Mouse (Mus musculus) E14TG2a.4 (cell line): ENCODE measurements at regions not wholly inside any gene's neighbourhood (a gene's known extent, or its start where the extent isn't known, plus 50 kb on each side); places are given as distances from the start of the nearest gene placed in this dataset.

Source experiments
- H3K27me3 ChIP-seq: 2 replicates; pipeline ENCODE4 v1.6.1; 2014; ENCODE audit warnings: low read length, control low read depth; ENCODE audit not compliant: insufficient read depth
- H3K36me3 ChIP-seq: 2 replicates; pipeline ENCODE4 v1.6.1; 2014; ENCODE audit warnings: low read length, control low read depth; ENCODE audit not compliant: insufficient read depth
- H3K4me1 ChIP-seq: replicated peaks from 2 replicates; pipeline ENCODE4 v1.6.1; 2014; ENCODE audit warnings: low read depth, low read length, control low read depth
- H3K4me3 ChIP-seq: replicated peaks from 2 replicates; pipeline ENCODE4 v1.5.1; 2014; ENCODE audit warnings: mild to moderate bottlenecking, low read length
- H3K9me3 ChIP-seq: 2 replicates; pipeline ENCODE4 v1.6.1; 2014; ENCODE audit warnings: low read length, control low read depth
- CTCF ChIP-seq: conservative IDR thresholded peaks from 2 replicates; pipeline ENCODE4 v1.5.1; 2014; ENCODE audit warnings: low read length
- NANOG ChIP-seq: IDR thresholded peaks from 2 replicates; pipeline ENCODE4 v1.6.1; 2014; ENCODE audit warnings: borderline replicate concordance, low read length, mixed read lengths
- POU5F1 ChIP-seq: IDR thresholded peaks from 2 replicates; pipeline ENCODE4 v1.6.1; 2014; ENCODE audit warnings: low read length, borderline replicate concordance

- H3K27me3 ChIP-seq: no peaks in the 10 kb centered on the region
- TF ChIP-seq POU5F1 (no peak), NANOG (no peak), CTCF (no peak)
- H3K36me3 ChIP-seq: no peaks in the 10 kb centered on the region
- H3K4me1 ChIP-seq: no peaks in the 10 kb centered on the region
- no peak overlapping the region for H3K4me3 ChIP-seq
- 0 out of 2 replicates have a peak, but pooled peaks cover 6% of the 10 kb centered on the region for H3K9me3 ChIP-seq
Measured at GRCm38 (mm10) chr12:119075825-119076224, 109.6 kb upstream of the Abcb5 start.

- Histone ChIP-seq H3K4me1 (no peaks in the 10 kb centered on the region), H3K4me3 (no peak overlapping the region), H3K9me3 (0 out of 2 replicates have a peak, but pooled peaks cover 6% of the 10 kb centered on the region), H3K36me3 (no peaks in the 10 kb centered on the region), H3K27me3 (no peaks in the 10 kb centered on the region)
- TF ChIP-seq NANOG (no peak), CTCF (no peak), POU5F1 (no peak)
Measured at GRCm38 (mm10) chr12:119074742-119075478, 108.7 kb upstream of the Abcb5 start.

GRCm38 (mm10) chr12:119074147-119074546, 107.9 kb upstream of the Abcb5 start:
- no peaks in the 10 kb centered on the region for H3K4me1 ChIP-seq
- no peaks in the 10 kb centered on the region for H3K27me3 ChIP-seq
- H3K36me3 ChIP-seq: no peaks in the 10 kb centered on the region
- H3K4me3 ChIP-seq: no peak overlapping the region
- H3K9me3 ChIP-seq: 0 out of 2 replicates have a peak, but pooled peaks cover 6% of the 10 kb centered on the region
- TF ChIP-seq CTCF (no peak), NANOG (no peak), POU5F1 (no peak)

GRCm38 (mm10) chr12:119070963-119071362, 104.7 kb upstream of the Abcb5 start:
- no peak overlapping the region for H3K4me3 ChIP-seq
- no peaks in the 10 kb centered on the region for H3K27me3 ChIP-seq
- no peaks in the 10 kb centered on the region for H3K36me3 ChIP-seq
- TF ChIP-seq NANOG (no peak), CTCF (no peak)
- no peaks in the 10 kb centered on the region for H3K4me1 ChIP-seq
- H3K9me3 ChIP-seq: 0 out of 2 replicates have a peak, but pooled peaks cover 6% of the 10 kb centered on the region

- H3K27me3 ChIP-seq: no peaks in the 10 kb centered on the region
- H3K4me1 ChIP-seq: no peaks in the 10 kb centered on the region
- H3K4me3 ChIP-seq: no peak overlapping the region
- no peaks in the 10 kb centered on the region for H3K36me3 ChIP-seq
- H3K9me3 ChIP-seq: 0 out of 2 replicates have a peak, but pooled peaks cover 6% of the 10 kb centered on the region
- TF ChIP-seq NANOG (no peak), CTCF (no peak), POU5F1 (no peak)
Measured at GRCm38 (mm10) chr12:119070446-119070845, 104.2 kb upstream of the Abcb5 start.

GRCm38 (mm10) chr12:119069747-119070146, 103.5 kb upstream of the Abcb5 start:
- TF ChIP-seq CTCF (no peak), POU5F1 (no peak), NANOG (no peak)
- Histone ChIP-seq H3K27me3 (no peaks in the 10 kb centered on the region), H3K9me3 (0 out of 2 replicates have a peak, but pooled peaks cover 6% of the 10 kb centered on the region), H3K4me1 (no peaks in the 10 kb centered on the region), H3K4me3 (no peak overlapping the region), H3K36me3 (no peaks in the 10 kb centered on the region)

- TF ChIP-seq NANOG (no peak), POU5F1 (no peak), CTCF (no peak)
- no peaks in the 10 kb centered on the region for H3K4me1 ChIP-seq
- no peaks in the 10 kb centered on the region for H3K27me3 ChIP-seq
Measured at GRCm38 (mm10) chr12:119068079-119068478, 101.9 kb upstream of the Abcb5 start.

GRCm38 (mm10) chr12:119062931-119063330, 96.7 kb upstream of the Abcb5 start:
- no peaks in the 10 kb centered on the region for H3K27me3 ChIP-seq
- H3K9me3 ChIP-seq: no peaks in the 10 kb centered on the region

More at GRCm38 (mm10) chr12:119068079-119068478, 101.9 kb upstream of the Abcb5 start:
- Histone ChIP-seq H3K36me3 (no peaks in the 10 kb centered on the region), H3K4me3 (no peak overlapping the region), H3K9me3 (no peaks in the 10 kb centered on the region)

More at GRCm38 (mm10) chr12:119062931-119063330, 96.7 kb upstream of the Abcb5 start:
- Histone ChIP-seq H3K36me3 (no peaks in the 10 kb centered on the region), H3K4me3 (no peak overlapping the region), H3K4me1 (no peaks in the 10 kb centered on the region)
- TF ChIP-seq NANOG (no peak), POU5F1 (no peak), CTCF (no peak)
